Mouse (Mus musculus): ENCODE data around the gene Myh10.

Myh10 gene

DNA sequence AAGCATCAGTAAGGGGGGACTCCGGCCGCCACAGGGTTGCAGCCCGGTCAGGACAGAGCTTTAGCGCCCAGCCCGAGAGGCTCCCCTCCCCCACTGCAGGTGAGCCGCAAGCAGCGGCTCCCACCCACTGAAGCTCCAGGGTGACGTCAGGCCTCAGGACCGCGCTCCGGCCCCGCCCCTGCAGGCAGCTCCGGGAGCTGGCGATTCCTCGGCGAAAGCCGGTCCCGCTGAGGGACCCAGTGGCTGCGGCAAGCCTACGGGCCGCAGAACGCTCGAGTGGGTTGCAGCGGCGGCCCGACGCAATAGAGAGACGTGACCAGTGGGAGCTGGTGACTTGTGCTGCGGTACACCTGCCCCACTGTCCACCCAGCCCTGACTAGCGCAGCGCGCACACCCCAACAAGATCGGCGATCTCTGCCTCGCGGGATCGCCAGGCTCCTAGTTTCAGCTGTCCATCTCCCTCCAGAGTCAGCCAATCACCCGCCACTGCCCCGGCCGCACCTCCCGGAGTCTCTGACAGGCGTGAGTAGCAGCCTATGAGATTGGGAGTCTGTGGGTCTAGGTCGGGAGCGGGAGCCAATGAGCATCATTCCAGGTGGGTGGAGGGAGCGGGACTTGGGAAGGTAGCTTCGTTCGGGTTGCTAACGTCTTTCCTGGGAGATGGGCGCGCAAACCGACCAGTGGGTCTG, at the start of gene Myh10:
Gene Myh10 (plus strand): TSS at position 239 of the 689 bp plus-strand sequence.
- peak; percentile 99 for DNase-seq (ENCODE audit: low spot score in 2 of 2)

DNA sequence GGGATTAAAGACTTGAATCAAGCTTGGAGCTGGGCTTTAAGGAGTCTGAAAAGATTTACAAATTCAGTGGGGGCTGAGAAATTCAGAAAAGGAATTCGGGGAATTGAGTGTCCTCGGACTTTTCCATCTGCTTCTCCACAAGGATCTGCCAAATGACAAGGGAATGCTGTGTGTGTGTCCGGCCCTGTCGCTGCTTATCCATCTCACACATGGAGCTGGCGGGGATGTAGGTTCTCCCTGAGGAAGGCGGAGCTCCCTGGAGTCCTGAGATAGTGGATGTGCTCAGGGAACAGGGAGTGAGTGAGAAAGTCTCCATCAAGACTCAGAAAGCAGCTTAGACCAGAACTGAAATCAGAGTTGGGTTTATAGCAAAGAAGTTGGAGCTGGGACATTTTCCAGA, 46.6 kb upstream of the Myh10 start:
- DNase-seq (ENCODE audit: low spot score in 2 of 2) = no peak

DNA sequence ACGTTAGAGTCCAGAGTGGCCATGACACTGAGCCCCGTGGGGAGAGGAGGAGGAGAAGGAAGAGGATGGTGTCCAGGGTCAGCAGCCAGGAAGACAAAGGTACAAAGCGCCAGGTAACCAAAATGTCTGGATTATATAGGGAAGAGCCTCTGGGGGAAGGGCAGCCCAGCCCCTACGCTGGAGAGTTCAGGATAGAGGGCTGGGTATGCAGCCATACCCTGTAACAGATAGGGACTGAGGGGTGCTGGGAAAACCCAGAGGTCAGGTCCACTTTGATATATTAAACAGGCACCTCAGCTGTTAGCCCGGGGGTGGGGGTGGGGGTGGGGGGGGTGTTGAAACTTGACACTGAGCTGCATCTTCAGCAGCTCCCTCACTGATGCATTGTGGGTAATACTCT, 43.6 kb upstream of the Myh10 start:
- DNase-seq (ENCODE audit: low spot score in 2 of 2) = no peak

DNA sequence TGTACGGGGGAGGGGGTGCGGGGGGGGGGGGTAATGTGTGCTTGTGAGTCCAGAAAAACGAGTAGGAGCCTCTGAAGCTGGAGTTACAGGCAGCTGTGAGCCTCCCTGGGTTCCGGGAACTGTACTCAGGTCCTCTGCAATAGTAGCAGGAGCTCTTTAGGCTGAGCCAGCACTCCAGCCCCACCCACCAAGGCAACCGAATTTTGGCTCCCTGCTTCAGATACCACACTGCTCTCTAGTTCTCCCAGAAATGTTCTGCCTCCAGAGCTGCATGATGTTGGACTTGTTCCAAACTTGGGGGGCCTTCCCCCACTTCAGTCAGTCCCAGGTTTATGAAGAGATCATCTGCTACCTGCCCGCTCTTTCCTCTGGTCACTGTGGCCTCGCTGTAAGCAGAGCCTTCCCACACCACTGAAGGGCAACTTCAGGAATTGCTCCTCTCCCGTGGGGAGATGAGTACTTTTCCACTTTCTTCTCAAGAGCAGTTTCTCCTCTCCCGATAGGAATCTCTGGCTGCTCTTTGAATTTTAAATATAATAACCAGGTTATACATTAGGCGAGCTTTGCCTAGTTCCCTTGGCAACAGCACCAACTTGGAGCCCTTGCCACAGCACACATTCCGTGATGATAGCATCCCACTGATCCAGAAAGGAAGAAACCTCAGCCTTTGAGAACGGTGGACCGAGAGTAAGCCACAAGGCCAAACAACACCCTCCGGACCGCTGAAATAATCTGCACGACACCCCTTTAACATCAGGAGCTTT, 42.8 kb upstream of the Myh10 start:
- DNase-seq (ENCODE audit: low spot score in 2 of 2) = no peak

DNA sequence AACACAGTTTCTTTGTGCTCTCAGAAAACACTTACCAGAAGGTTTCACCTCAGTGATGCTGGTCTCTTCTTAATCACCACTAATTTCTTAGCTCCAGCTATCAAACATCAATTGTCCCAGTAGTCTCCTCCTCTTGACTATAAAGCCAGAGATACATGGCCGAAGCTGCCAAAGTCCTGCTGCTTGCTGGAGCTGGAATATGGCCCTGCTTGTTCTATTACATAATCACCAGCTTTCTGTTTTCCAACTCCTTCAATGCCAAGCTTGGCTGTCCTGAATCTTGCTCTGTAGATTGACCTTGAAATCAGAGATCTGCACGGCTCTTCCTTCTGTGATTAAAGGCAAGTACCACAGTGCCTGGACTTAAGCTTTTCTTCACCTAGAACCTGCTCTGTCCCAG, 39.8 kb upstream of the Myh10 start:
- no peak for DNase-seq (ENCODE audit: low spot score in 2 of 2)

DNA sequence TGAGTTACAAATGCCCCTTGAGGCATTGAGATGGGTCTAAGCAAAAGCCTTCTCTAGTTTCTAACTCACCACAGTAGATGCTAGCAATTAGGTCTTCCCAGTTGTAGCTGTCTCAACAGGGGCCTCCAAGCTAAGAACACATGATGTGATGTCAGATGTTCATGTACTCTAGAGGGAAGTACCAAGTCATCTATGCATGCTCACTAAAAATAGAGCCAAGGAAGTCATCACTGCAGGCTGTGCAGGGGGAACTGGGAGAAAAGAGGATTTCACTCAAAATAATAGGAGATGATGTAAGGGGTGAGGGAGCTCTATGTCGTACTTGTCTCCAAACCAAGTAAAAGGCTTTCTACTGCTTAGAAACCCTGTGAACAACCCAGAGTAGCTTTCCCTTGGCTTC, 35.8 kb upstream of the Myh10 start:
- DNase-seq (ENCODE audit: low spot score in 2 of 2) = no peak

DNA sequence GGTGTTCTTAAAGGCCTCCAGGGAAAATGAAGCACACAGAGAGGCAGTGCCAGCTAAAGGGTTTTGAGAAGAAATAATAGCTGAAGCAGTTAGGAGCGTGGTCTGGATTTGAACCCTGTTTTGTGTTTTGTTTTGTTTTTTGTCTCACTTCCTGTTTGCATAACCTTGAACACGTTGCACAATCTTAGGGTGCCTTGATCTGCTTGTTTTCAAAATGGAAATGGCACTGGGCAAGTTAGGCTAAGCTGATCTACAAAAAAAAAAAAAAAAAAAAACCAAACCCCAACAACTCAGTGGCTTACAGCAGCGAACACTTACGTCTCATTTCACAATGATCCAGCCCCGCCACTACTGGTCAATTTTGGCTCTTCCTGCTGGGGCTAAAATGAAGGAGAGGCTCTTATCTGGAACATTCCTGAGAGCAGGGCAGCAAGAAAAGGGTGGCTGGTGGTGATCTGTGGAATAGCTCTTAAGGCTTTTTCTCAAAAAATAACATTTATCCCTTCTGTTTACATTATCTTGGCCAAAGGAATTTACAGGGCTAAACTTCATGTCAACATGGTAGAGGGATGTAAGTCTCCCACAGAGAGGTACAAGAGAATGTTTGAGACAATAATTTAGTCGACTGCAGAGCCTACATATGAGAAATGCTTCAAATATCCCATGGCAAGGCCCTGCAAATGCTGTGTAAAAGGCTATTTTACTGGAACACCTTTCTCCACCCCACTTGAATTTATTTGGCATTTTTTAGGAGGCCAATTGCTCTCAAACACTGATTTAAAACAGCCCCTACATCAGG, 34.3 kb upstream of the Myh10 start:
- no peak for DNase-seq (ENCODE audit: low spot score in 2 of 2)

DNA sequence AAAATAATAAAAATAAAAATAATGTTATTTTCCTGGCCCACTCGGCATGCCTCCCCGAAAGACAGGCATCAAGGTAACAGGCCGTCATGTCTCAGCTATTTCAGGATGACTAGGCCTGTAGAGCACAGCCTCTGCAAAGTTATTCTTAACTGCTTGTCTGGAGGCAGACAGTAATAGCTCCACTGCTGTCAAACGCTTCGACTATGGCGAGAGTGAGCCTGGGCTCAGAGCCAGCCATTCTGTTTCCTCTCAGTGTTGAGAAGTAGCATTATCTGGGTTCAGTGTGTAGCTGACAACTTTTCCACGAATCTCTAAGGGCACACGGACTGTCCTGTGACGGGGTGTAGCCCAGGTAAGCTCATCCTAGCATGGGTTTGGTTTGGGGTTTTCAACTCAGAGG, 33.5 kb upstream of the Myh10 start:
- peak; percentile 80 to 86 for DNase-seq (ENCODE audit: low spot score in 2 of 2)

DNA sequence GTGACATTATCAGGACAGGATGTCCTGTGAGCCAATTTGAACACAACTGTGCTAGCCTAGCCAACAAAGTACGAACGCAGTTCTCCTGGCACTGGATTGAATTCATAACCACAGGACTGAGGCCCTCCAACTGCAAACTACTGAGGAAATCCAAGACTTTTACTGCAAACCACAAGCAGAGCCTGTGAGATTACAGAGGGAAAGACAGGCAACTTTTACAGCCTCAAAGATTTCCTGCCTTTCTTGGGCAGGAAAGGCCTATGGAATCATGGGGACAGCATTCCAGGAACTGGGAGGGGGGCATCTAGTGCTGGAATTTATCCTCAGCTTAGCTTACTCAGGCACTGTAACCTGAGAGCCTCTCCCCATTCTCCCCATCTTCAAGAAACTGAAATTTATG, 26.0 kb upstream of the Myh10 start:
- DNase-seq (ENCODE audit: low spot score in 2 of 2) = no peak

DNA sequence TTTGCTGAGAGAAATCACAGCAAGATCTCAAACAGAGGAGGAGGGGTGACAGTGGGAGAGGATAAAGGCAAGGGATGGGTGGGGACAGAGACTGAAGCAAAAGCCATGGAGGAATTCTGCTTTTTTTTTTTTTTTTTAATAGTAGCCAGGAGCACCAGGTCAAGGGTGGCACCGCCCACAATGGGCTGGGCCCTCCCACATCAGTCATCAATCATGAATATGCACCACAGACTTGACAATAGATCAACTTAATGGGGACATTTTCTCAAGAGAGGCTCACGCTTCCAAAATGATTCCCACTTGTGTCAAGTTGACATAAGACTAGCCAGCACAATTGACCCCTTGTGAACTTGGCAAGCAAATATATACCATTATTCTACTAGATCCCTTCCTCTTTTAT, 25.1 kb upstream of the Myh10 start:
- DNase-seq (ENCODE audit: low spot score in 2 of 2) = no peak

DNA sequence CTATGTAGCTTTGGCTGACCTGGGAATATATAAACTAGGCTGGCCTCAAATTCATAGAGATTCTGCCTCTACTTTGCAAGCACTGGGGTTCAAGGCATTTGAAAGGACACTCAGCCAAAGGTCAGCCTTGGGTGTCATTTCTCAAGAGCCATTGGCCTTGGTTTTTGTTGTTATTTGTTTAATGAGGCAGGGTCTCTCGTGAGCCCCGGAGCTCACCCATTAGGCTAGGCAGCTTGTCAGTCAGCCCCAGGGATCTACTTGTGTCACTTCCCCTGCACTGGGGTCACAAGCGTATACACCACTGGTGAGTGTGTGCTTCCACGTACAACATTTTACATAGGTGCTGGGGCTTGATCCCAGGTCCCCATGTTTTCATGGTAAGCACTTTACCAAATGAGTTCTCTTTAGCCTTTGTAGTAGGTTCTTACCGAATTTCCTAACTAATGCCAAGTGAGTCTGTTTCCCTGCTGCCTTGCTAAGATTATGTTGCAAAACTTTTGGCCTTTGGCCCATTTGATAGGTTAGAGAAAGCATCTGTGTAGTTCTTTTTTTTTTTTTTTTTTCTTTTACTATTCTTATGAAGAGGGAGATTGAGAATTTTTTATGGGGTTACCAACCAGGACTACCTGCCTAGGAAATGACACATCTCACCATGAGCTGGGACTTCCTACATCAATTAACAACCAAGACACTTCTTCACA, 18.9 kb upstream of the Myh10 start:
- no peak for DNase-seq (ENCODE audit: low spot score in 2 of 2)

DNA sequence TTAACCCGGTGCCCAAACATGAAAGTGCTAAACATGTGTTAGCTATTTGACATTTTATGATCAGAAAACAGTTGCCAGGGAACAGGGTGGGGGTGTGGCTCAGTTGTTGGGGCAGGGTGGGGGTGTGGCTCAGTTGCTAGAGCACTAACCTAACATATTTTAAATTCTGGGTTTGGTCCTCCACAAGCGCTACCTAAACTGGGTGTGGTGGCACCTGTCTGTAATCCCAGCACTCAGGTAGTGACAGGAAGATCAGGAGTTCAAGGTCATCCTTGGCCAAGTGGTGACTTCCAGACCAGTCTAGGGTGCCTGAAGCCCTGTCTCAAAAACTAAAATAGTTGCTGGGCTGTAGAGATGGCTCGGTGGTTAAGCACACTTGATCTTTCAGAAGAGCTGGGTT, 17.3 kb upstream of the Myh10 start:
- no peak for DNase-seq (ENCODE audit: low spot score in 2 of 2)

DNA sequence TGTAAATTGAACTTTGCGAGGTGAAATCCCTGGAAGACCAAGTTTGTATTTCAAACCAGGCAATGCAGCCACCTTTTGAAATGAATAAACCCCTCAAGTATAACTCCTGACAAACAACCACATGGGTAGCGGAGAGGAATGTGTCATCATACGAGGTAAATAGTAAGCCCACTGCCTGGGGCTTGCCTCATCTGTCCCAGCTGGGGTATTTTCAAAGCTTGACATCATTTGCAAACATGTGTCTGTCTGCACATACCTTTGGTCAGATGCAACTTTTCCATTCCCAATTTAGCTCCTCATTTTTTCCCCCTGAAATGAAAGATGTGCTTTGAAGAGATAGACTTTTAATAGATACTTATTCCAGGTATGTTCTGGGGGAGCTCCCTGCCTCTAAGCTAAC, 16.7 kb upstream of the Myh10 start:
- no peak for DNase-seq (ENCODE audit: low spot score in 2 of 2)

DNA sequence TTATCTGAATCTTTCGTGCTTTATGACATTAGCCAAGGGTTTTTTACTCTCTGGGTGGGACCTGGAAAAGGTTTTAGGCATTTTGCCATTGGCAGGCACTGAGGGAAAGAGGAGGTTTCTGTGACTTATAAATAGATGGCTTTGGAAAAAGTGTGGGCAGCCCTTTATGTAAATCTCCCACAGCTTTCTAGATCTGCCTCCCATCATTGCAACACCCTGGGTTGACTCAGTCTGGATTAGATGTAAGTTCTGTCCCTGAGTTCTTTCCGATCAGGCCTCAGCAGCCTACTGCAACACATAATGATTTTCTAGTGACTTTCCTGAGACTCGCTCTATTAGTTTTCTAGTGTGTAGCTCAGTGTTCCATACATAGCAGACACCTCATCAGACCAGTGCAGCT, 16.1 kb upstream of the Myh10 start:
- no peak for DNase-seq (ENCODE audit: low spot score in 2 of 2)

DNA sequence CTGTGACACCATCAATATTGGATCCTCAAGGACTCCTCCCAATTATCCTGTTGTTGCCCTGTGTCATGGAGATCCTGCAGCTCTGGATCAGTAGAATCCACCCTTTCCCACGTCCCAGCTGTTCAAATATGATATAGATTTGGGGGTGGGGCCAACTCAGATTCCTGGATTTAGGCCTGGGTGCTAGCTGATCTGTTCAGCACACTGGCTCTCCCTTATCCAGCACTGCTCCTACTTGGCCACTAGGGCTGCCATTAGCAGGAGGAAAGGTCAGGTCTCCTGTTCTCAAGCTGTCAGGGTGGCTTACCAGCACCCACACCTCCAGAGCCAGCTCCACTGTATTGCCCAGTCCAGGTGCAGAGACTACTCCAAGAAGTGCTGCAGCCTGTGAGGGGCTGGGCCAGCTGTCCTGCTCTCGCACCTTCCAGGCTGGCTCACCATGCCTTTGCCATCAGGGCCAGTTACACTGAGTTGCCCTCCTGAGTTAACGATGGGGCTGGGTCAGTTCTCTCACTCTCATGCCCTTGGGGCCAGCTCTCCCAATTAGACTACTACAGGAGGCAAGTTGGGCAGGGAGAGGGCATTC, 10.0 kb upstream of the Myh10 start:
- DNase-seq (ENCODE audit: low spot score in 2 of 2) = no peak

DNA sequence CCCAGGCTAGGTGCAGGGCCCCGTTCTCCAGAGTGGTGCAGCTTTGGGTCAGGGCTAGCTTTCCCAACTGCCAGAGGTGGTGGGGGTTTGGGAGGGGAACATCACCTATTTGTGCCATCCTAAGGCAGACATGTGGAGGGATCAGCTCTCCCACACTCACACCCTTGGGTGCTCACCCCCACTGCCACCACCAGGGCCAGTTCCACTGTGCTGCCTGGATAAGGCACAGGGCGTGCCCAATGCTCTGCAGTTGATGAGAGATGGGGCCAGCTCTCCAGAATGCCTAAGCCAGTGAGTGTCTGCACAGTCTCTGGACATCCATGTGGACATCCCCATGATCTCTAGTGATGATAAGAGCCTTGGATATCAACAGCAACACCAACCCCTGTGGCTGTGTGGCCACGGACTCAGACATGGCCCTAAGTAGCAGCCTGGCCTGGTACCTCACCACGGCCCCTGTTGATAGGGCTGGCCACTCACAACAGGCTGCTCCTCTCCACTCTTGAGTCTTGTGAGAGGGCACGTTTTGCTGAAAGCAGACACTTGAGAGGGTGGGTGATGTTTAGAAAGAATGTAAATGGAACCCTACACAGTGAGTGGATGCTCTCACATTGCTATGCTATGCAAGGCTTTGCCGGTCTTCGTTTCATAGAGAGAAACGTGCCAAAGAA, 9.1 kb upstream of the Myh10 start:
- no peak for DNase-seq (ENCODE audit: low spot score in 2 of 2)

DNA sequence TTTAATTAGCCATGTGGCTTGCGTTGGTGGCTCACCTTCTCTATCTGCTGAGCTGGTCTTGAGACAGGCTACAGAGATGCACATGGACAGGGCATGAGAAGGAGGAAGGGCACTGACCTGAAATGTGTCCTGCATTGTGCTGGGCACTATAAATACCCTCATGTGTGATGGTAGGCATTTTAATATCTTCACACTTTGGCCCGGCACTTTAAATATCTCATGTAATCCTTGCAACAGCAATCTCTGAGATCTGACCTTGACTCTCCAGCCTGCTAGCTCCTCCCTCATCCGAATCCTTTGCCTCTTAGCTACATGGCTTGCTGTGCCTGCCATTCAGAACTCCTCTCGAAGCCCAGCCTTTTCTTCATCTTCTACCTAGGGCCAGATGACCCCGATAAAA, 5.4 kb upstream of the Myh10 start:
- DNase-seq (ENCODE audit: low spot score in 2 of 2) = no peak

DNA sequence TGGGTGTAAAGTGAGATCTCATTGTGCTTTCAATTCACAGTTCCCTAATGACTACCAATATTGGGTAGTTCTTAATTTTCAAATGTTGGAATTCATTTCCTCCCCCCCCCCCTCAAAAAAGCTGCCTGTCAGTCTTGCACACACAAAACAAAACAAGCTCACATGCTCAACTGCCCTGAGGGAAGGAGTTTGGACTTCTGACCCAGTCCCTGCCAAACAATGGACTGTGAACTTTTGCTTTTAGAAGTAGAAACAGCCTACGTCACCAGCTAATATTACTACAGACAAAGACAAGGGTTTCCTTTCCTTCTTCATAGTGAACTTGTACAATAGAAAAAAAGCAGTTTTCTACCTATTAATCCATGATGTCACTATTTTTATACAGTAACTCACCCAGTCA, 2.1 kb upstream of the Myh10 start:
- DNase-seq (ENCODE audit: low spot score in 2 of 2) = no peak

DNA sequence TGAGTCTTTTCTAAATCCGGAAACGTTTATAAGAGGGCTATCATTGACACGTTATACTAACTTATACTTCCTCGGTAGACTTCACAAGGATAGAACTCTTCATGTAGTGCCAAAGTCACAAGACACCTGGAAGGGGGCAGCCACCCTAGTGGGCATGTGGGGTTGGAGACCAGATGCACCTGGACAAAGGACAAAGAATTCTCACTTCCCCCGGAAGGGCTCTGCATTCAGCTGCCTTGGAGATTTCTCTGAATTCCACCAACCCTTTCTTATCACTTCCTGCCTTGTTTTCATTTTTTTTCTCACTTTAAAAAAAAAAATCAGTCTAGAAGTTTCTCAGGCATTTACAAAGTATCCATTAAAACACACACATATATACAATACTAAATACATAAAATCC, 894 bp upstream of the Myh10 start:
- no peak for DNase-seq (ENCODE audit: low spot score in 2 of 2)

DNA sequence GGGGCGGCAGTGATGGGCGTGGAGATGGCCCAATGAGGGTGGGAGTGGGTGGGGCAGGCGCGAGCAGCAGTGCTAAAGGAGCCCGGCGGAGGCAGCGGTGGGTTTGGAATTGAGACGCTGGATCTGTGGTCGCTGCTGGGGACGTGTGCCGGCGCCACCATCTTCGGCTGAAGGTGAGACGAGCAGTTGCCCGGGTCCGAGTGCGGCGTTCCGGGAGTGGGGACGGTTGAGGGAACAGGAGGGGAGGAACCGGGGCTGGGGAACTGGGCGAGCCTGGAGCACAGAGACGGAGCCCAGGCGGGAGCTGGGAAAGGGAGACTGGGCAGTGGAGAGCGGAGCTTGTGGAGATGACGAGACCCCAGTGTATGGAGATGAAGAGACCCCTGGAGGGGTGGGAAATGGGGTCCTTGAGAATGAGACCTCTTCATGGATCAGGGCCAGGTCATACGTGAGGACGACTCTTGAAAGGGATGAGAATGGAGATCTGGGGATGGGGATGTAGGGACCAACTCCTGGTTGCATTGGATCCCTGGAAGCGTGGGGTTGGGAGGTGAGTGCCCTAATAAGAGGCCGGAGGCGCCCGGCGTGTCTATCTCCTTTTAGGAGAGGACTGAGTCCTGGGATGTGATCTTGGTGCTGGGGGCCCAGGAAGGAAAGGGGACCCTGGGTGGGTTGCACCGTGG, 792 bp downstream of the Myh10 start:
- no peak for DNase-seq (ENCODE audit: low spot score in 2 of 2)
